Mouse (Mus musculus): ENCODE measurements around the gene Ubac2. TPM values are rescaled to one million over a fixed set of nuclear protein-coding genes. Genes with fewer than 3 reads are reported as not detected.

Ubac2 gene
- total RNA-seq, 4 experiments from 2014 or later = 29.4 to 37.1 (median 32.7) TPM

DNA sequence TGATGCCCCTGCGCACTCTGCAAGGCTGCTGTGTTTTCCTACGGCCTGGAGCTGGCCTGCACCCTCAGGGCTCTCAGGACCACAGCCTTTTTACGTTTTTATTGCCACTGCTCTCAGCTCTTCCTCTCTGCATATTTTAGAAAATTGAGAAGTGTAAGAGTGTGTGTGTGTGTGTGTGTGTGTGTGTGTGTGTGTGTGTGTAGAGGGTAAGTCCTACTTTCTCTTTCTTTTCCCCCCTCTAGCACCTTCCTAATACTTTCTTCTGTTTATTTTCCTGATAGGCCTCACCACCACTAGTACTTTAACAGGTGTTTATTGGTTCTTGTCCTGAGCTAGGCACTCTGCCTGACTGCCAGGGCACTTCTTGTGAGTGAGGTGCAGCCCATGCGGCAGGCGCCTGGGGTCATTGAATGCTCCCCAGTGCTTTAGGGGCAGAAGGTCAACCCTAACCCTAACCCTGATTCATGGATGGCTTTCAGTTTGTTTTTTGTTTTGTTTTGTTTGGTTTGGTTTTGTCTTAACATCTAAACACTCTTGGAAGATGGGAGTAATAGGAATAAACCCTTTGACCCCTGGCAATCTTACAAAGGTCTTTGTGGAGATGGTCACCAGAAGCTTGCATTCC lies 16.2 kb downstream of the Ubac2 start:
- no peak for DNase-seq (ENCODE audit: low spot score in 2 of 2)

DNA sequence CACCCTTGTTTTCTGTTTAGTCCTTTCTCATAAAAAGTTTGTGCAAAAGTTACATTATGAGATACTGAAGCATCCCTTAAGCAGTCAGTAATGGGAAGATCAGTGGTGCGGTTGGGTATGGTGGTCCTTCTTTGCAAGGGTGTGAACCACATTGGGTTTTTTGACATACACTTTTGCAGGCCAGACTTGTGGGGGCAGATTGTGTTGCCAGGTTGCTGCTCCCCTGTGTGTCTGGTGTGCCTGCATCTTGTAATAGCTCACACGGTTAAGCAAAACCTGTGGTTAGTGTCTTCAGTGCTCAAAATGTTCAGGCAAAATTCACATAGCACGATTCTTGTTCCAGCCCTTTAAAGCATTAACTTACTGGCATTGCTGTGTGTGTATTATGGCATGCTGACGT lies 16.9 kb downstream of the Ubac2 start:
- no peak for DNase-seq (ENCODE audit: low spot score in 2 of 2)

DNA sequence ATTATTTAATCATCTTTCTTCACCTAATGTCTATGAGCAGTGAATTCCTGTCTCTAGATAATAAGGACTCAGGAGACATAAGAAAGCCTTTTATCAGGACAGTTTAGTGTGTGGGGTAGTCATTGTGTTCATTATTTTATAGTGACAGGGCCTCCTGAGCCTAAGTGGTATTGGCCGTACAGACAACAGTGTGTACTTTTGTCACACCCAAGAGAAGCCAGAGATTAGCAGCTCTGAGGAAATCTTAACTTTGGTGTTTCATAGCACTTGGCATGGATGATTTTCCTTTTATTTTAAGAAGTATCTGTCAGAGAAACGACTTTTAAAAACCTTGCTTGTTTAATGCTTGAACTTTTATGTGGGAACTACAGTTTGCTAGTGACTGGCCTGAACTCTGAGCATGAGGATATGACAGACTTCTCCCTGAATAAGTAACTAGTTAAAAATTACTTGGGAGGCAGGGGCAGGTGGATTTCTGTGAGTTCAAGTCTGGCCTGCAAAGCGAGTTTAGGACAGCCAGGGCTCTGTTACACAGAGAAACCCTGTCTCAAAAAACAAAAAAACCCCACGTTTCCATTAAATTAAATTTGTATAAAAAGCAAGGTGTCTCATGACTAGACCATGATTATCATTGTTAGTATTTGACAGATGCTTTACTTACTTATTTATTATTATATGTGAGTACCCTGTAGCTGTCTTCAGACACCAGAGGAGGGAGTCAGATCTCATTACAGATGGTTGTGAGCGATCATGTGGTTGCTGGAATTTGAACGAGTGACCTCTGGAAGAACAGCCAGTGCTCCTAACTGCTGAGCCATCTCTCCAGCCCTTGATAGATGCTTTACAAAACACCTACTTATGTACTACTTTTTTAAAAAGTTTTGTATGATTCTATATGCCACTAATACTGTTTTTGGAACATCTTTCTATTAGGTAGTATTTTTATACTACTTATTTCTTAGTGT lies 18.0 kb downstream of the Ubac2 start:
- no peak for DNase-seq (ENCODE audit: low spot score in 2 of 2)

DNA sequence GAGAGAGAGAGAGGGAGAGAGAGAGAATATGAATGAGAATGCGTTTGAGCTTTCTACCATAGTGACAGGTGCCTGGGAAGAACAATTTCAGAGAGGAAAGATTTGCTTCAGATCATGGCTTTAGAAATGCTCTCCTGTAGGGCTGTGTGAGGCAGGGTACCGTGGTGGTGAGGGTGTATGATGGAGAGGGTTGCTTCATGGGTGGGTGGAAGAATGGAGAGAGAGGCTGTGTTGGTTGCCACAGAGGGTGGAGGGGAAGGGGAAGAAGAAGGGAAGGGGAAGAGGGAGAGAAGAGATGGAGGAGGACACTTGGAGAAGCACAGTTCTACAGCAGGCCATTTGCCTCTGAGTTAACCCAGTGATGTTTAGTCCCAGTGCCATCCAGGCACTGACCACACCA lies 19.4 kb downstream of the Ubac2 start:
- no peak for DNase-seq (ENCODE audit: low spot score in 2 of 2)

DNA sequence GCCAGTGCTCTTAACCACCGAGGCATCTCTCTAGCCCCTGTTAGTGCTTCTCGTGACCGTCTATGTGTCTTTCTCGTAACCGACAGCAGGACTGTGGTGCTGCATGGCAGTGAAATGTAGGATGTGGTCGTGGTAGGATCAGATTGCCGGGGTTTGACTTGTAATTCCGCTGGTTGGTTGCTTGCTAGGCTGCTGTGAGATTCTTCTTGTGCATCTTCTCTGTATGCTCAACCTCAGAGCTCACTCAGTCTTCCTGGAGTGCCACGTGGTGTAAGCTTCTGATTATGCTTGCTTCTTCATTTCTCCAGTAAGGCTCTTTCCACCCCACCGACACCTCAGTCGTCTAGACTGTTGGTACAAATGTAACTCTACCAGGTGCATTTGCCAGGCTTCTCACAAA lies 20.1 kb downstream of the Ubac2 start:
- no peak for DNase-seq (ENCODE audit: low spot score in 2 of 2)

DNA sequence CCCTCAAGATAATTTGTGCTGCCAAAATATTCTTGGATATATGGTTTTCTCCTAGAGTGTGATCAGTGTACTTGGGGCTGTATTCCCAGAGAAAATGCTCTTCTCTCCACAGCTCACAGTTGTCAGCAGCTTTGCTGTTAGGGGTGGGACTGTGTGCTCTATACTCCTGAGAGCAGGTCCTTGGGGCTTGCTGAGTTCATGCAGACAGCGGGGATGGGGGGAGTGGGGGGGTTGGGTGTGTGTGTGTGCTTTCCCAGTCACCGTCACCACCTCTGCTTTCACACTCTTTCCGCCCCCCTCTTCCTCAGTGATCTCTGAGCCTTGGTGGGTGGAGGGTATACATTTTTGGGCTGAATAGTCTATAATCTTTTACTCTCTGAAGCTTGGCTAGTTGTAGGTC lies 20.7 kb downstream of the Ubac2 start:
- no peak for DNase-seq (ENCODE audit: low spot score in 2 of 2)

DNA sequence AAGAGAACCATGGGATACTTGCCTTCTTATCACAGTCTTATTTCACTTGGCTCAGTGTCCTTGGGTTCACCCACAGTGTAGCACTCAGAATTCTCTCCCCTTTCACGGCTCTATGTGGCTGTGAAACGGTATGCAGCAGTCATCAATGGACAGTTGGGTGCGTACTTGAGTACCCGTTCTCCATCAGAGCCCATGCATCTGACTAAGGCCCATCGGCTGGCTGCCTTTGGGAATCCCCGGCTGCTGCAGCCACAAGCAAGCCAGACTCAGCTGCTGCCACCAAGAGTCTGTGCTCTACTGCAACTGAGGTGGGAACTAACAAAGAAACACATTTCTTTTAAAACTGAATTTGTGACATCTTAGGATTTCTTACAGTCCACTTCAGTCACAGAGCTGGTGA lies 23.1 kb downstream of the Ubac2 start:
- no peak for DNase-seq (ENCODE audit: low spot score in 2 of 2)

DNA sequence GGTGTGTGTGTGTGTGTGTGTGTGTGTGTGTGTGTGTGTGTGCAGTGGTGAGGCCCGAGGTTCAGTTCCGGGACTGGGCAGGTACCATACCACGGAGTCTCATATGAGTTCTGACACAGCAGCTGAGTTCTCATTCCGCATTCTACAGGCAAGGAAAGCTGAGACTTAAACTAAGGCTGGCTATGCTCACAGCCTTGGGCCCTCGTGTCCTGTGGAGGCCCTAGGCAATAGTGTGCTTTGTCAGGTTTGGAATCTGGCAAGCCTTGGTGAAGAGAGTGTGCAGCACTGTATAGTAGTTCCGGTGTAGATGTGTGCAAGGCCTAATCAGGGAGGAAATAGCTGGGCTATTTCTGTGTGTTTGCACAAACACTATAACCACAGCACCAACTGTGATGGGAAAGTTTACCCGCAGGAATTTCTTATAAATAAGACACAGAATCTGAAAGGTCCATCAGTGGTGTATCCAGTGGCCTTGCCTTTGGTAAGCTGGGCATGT lies 25.0 kb downstream of the Ubac2 start:
- no peak for DNase-seq (ENCODE audit: low spot score in 2 of 2)

DNA sequence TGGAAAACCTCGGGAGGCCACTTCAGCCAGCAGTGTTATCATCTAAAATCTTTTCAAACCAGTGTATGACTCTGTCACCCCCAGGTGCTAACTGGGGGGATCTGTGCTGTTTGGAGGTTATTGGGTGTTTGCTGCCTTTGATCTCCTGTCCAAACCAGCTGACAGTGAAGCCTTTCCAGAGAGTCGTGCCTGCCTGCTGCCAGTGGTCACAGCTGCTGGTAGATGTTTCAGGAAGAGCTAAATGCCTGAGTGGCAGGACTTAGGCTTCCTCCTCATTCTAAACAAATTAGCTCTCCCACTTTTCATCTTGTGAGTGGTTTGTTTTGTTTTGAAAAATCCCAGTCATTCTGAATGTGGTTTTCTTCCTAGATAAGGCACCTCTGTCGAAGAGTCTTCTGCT lies 26.3 kb downstream of the Ubac2 start:
- DNase-seq (ENCODE audit: low spot score in 2 of 2) = no peak

DNA sequence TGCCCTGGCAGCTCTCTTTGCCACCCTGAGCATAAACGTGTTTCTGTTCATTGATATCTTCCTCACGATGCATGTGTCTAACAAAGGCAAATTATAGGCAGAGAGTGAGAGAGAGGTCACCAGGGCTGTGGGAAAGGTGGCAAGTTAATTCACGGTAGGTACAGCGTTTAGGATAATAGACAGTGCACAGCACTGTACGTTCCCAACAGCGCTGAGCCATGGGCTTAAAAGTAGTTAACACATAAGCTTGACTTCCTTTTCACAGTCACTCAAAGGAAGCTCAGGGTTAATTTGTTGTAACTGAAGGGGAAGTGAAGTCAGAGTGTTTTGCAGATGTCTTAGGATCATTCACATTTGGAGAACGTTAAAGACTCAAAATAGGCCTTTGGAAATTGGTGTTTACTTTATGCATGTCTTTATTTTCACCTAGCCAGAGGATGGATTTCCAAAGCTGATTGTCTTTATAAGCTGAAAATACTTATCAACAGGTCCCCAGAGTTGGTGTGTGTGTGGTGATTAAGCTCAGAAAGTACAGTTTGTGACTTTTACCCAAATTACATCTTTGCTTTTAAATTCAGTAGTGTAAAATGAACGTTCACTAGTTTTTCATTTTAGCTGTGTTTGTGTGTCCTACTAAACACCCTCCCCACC lies 28.0 kb downstream of the Ubac2 start:
- DNase-seq (ENCODE audit: low spot score in 2 of 2) = no peak

DNA sequence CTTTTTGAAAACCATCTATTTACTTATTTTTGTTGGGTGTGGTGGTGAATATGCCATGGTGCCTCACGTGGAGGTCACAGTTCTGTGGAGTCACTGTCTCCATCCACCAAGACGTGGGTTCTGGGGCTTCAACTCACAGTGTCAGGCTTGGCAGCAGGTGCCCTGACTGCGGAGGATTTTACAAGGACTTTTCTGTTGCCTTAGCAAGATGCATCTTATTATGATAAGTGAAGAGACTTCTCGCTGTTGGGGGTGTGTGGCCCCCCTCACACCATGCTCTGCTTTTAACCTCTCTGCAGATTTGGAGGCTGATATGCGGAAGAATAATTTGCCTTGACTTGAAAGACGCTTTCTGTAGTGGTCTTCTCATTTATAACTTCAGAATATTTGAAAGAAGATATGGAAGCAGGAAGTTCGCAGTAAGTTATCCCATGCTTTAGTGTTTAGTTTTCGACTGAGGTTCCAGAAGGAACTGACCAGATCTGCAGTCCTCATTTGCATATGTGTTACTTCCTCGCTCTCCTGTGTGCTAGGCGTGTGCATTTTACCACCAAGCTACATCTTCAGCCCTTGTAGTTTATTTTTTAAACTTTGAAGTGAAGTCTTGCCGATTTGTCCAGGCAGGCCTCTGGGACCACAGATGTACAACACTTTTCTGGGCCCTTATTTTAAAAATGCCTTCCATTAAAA lies 28.7 kb downstream of the Ubac2 start:
- no peak for DNase-seq (ENCODE audit: low spot score in 2 of 2)

DNA sequence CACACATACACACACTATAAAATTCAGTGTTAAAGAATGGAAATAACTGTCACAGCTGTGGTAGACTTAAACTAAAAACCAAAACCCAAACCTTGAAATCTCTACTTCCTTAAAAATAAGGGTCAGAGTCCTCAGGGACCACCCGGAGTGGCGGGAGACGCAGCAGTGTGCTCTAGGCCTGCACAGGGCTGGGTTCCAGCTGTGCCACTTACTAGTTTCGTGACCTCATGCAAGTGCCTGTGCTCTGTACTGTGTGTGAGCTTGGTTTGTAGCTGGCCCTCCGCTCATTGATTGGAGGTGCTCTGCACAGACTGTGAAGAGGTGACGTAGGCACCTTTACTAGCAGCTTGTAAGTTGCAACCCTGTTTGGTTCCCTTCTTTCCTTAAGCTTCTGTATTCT lies 31.4 kb downstream of the Ubac2 start:
- DNase-seq (ENCODE audit: low spot score in 2 of 2) = no peak

DNA sequence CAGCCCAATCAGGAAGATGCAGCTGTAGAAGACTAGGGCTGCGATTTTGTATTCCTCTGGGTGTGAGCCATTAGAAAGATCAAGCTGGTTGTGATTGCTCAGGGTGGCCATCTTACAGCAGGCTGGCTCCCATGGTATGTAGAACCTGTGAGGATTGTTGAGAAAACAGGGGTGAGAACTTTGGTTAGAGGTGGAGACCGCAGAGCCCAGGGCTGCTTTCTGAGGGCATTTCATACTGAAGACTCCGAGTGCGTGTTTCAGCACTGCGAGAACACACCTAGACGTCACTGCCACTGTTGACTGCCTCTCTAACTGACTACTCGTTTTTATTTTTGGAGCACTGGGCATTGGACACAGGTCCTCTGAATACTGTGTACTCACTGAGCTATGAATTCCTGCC lies 34.1 kb downstream of the Ubac2 start:
- no peak for DNase-seq (ENCODE audit: low spot score in 2 of 2)

DNA sequence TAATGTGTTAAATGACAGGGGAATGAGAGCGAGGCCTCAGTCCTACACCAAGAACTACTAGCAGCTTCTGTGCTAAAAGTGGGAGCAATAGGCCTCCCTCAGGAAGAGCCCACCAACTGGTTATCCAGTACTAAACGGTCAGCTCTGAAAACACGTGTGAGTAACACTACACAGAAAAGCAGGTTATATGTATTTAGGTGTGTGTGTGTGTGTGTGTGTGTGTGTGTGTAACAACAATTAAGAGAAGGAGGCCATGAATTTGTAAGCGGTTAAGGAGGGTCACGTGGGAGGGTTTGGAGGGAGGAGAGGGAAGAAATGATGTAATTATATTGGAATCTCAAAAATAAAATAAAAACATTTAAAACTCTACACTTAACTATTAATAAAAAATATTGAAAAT lies 36.7 kb downstream of the Ubac2 start:
- DNase-seq (ENCODE audit: low spot score in 2 of 2) = no peak

DNA sequence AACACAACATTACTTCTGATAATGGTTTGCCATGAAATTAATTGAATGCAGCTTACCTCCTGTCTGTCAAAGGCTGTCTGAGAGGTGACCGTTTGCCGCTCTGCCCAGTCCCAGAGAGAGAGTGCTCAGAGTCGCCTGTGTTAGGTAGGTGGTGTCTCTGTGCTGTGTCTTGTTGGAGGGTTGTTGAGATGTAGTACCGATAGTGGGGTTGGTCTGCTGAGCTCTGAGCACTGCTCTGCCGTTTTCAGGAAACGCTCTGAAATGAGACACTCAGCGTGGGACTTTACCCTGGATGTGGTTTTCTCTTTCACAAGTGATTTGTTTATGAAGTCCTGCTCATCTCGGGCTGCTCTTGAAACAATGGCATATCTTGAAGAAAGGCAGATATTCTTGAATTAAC lies 37.2 kb downstream of the Ubac2 start, which contains the start of gene Gpr18:
Gpr18 (minus strand) TSS at position 161 of the 400 bp plus-strand sequence.
- DNase-seq (ENCODE audit: low spot score in 2 of 2) = no peak

DNA sequence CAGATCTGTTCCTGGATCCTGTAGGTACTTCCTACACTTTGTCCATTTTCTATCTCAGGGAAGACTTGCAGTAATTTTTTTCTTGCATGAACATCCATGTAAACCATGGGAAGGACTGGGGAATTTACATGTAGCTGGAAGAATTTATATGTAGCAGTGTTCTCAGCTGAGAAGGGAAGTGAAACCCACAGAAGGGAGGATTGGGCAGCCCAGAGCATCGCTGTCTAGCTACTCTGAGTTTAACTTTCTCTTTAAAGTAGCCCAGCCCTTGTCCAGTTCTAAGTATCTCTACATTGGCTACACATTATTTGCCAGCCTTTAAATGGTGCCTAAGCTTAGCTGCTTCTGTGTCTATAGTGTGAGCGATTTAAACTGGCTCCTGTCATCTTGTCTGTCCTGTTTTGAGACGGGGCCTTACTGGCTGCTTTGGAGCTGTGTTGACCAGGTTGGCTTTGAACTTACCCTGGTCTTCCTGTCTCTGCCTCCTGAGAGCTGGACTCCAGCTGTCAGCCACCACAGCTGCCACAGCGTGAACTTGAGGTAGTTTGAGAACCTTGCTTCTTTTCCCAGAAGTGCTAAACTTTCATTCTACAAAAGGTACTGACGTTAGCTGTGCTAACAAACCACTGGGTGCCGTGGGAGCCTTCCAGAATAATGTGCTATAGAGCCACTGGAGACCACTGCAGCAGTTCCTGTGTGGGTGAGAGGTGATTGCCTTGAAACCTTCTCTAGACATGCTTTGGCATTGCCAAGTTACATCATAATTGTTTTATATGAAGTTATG lies 38.1 kb downstream of the Ubac2 start:
- DNase-seq (ENCODE audit: low spot score in 2 of 2) = no peak

DNA sequence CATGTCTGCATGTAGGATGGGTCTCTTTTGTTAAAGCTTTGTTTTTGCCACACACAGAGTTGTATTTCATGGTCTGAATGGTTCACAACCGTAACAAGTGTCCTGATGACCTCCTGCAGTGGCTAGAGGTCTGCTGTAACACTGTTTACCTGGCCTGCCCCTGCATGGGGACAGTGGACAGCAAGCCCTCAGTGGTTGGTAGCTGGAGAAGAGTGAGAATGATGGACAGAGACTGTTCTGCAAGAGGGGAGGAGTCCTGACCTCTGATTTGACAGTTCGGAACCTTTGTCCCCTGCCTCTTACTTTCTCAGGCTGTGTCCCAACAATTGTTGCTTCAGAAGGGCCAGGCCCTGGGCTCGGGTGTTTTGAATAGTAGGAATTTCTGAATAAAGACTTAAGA lies 39.8 kb downstream of the Ubac2 start:
- DNase-seq (ENCODE audit: low spot score in 2 of 2) = no peak

DNA sequence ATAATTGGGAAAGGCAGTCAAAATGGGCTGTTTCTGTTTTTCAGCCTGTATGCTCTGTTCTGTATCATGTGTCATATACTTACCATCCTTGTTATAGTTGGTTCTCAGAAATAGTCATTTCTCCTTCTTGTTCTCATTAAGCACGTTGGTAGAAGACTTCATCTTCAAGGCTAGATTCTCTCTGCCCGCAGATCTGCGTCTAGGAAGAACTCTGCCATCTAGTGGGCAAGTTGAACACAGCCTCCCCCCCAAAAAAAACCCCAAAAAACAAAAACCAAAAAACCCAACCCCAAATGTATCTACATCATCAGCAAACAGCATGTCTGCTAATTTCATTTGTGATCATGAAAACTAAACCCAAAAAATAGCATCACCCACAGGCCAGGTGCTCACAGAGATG lies 41.3 kb downstream of the Ubac2 start:
- no peak for DNase-seq (ENCODE audit: low spot score in 2 of 2)

DNA sequence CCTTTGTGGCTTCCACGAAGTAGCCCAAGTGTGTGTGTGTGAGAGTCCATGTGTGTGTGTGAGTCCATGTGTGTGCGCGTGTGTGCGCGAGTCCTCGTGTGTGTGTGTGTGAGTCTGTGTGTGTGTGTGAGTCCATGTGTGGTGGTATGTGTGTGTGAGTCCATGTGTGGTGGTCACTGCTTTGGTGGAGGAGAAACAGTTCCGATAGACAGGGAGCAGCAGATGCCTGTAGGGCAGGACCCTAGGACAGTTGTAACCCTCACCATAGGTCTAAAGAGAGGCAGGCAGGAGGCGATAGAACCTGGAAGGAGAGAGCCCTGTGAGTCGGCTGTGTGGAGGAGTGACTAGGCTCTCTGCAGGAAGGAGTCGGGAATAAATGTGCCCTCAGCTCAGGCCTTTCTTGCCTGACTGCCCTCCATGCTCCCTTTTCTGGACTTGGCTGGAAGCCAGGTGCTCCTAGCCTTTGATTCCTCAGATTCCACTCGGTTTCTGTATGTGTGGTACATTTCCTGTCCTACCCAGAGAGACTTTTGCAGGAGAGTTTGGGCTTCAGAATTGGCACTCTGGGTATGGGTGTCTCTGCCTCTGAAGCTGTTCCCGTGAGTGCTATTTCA lies 42.2 kb downstream of the Ubac2 start:
- no peak for DNase-seq (ENCODE audit: low spot score in 2 of 2)

DNA sequence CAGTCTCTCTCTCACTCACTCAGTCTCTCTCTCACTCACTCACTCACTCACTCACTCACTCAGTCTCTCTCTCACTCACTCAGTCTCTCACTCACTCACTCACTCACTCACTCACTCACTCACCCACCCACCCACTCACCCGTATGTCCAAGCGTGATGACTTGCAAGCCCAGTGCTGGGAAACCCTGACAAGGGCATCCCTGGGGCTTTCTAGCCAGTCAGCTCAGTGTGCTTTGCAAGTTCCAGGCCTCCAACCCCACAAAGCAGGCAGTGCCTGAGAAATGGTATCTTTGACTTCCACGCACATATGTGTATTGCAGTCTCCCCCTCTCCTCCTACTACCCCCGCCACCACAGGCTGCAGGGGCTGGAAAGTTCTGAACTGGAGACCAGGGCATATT lies 43.6 kb downstream of the Ubac2 start:
- DNase-seq (ENCODE audit: low spot score in 2 of 2) = no peak
